Mouse (Mus musculus): ENCODE measurements at regions not wholly inside any gene's neighbourhood (a gene's known extent, or its start where the extent isn't known, plus 50 kb on each side); places are given as distances from the start of the nearest gene placed in this dataset.
"Not testable (repeated sequence)": the region's sequence is repeated elsewhere in the genome, so short reads cannot be mapped to it uniquely, and the experiment has no call there.

DNA sequence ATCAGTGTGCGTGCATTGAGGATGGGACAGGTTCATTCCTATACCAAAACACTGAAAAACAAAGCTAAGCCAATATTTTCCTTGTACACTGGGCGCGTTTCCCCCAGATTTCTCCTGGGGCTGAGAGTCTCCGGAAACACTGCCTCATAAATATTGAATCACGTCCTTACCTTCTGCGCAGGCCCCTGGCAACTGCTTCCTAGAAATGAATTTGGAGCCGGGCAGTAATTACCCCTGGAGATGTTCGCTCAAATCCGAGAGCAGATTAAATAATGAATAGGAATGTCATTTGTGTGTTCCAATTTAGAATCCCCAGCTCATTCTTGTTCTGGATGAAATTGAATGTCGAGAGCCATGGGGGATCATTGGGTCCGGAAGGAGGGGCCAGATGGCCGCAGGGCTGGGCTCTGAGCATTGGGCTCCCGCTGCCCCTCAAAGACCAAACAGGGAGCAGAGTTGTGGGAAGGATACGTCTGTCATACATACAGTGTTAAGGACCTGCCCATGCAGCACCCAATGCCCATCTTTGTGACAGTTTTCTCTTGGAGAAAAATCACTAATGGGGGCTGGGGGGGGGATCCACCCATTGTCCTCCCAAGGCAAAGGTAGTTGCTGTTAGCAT lies 117.7 kb upstream of the Kcng1 start:
- Histone ChIP-seq H3K4me1 (ENCODE audit: control insufficient read depth, insufficient read depth, low read length) (no peaks in the 10 kb centered on the region), H3K9ac (ENCODE audit: low read depth, low read length) (no peak overlapping the region), H3K36me3 (ENCODE audit: control insufficient read depth, insufficient read depth, low read length) (no peaks in the 10 kb centered on the region), H3K27me3 (ENCODE audit: control insufficient read depth, insufficient read depth, low read length) (no peaks in the 10 kb centered on the region), H3K27ac (no peak overlapping the region), H3K4me3 (no peak overlapping the region), H3K79me2 (replicated peaks; ENCODE audit: control insufficient read depth, insufficient read depth, low read length) (no peaks in the 10 kb centered on the region)
- TF ChIP-seq POLR2A (IDR thresholded peaks at IDR 0.05; ENCODE audit: insufficient read depth, low read depth, low read length) (no peak), CTCF (IDR thresholded peaks at IDR 0.05) (no peak), EP300 (IDR thresholded peaks at IDR 0.05; ENCODE audit: insufficient read depth, low read depth, low read length) (no peak)
- intact Hi-C loops (cut with DNase I): no loop called here
- DNase-seq: no peak
- WGBS: 86% methylated on average over 14 of the region's 14 CpGs

DNA sequence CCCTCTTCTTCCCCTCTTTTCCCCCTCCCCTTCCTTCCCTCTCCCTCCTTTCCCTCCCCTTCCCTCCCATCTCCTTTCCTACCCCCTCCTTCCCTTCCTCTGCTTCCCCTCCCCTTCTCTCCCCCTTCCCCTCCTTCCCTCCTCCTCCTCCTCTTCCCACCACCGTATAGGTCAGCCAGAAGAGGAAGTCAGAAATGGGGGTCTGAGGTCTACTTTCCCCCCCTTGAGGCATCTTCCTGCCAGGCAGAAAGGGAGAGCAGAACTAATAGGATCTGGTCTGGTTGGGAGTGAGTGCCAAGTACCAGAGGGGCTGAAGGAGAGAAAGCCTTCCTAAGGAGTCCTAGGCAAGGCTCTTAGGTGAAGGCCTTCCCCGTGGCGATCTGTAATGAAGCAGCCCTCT lies 114.8 kb upstream of the Kcng1 start:
- no peaks in the 10 kb centered on the region for H3K79me2 ChIP-seq (replicated peaks; ENCODE audit: control insufficient read depth, insufficient read depth, low read length)
- no peak overlapping the region for H3K27ac ChIP-seq
- H3K27me3 ChIP-seq (ENCODE audit: control insufficient read depth, insufficient read depth, low read length): no peaks in the 10 kb centered on the region
- intact Hi-C loops (cut with DNase I): no loop called here
- H3K4me3 ChIP-seq: no peak overlapping the region
- WGBS: 47% methylated on average over 3 of the region's 3 CpGs
- H3K4me1 ChIP-seq (ENCODE audit: control insufficient read depth, insufficient read depth, low read length): no peaks in the 10 kb centered on the region
- DNase-seq: no peak
- no peaks in the 10 kb centered on the region for H3K36me3 ChIP-seq (ENCODE audit: control insufficient read depth, insufficient read depth, low read length)
- H3K9ac ChIP-seq (ENCODE audit: low read depth, low read length): no peak overlapping the region
- no peak for TF ChIP-seq POLR2A (IDR thresholded peaks at IDR 0.05; ENCODE audit: insufficient read depth, low read depth, low read length)
- TF ChIP-seq EP300 (IDR thresholded peaks at IDR 0.05; ENCODE audit: insufficient read depth, low read depth, low read length): no peak
- TF ChIP-seq CTCF (IDR thresholded peaks at IDR 0.05): no peak

DNA sequence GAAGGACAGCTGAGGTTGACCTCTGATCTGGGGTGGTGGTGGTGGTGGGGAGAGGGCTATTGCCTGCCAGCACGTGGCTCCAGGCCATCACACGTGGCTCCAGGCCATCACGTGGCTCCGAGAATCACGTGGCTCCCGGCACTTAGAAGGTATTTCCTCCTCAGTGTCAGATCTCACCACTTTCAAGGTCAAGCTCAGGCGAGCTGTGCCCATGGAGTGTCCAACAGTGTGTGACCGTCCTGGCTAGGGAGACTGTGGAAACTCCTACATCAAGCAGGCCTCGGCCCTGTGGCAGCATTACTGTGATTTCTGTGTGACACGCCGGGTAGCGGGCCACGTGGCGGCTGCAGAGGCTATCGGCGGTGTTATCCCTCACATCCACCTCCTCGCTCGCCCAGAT lies 111.8 kb upstream of the Kcng1 start:
- 90% methylated on average over 18 of the region's 18 CpGs for WGBS
- Histone ChIP-seq H3K4me3 (no peak overlapping the region), H3K36me3 (ENCODE audit: control insufficient read depth, insufficient read depth, low read length) (no peaks in the 10 kb centered on the region), H3K27me3 (ENCODE audit: control insufficient read depth, insufficient read depth, low read length) (no peaks in the 10 kb centered on the region), H3K79me2 (replicated peaks; ENCODE audit: control insufficient read depth, insufficient read depth, low read length) (no peaks in the 10 kb centered on the region), H3K4me1 (ENCODE audit: control insufficient read depth, insufficient read depth, low read length) (no peaks in the 10 kb centered on the region), H3K27ac (no peak overlapping the region), H3K9ac (ENCODE audit: low read depth, low read length) (no peak overlapping the region)
- DNase-seq: no peak
- intact Hi-C loops (cut with DNase I): no loop called here
- no peak for TF ChIP-seq POLR2A (IDR thresholded peaks at IDR 0.05; ENCODE audit: insufficient read depth, low read depth, low read length)
- no peak for TF ChIP-seq CTCF (IDR thresholded peaks at IDR 0.05)
- no peak for TF ChIP-seq EP300 (IDR thresholded peaks at IDR 0.05; ENCODE audit: insufficient read depth, low read depth, low read length)

DNA sequence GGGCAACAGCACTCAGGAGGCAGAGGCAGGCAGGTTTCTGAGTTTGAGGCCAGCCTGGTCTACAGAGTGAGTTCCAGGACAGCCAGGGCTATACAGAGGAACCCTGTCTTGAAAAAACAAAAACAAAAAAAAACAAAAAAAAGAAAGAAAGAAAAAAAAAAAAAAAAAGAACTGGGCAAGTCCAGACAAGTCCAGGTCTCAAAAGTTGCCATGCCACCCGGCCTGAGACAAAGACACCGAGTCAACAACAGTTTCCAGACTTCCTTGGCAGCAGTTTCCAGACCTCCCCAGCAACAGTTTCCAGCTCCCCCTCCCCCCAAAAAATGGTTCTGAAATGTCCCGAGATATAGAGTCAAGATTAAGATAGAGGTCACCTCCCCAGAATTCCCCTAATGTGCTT lies 110.6 kb upstream of the Kcng1 start:
- H3K36me3 ChIP-seq (ENCODE audit: control insufficient read depth, insufficient read depth, low read length); H3K27ac ChIP-seq; H3K4me1 ChIP-seq (ENCODE audit: control insufficient read depth, insufficient read depth, low read length); intact Hi-C loops (cut with DNase I); DNase-seq; H3K4me3 ChIP-seq; H3K79me2 ChIP-seq (replicated peaks; ENCODE audit: control insufficient read depth, insufficient read depth, low read length); H3K27me3 ChIP-seq (ENCODE audit: control insufficient read depth, insufficient read depth, low read length); H3K9ac ChIP-seq (ENCODE audit: low read depth, low read length): not testable (repeated sequence)
- 79% methylated on average over 3 of the region's 3 CpGs for WGBS

DNA sequence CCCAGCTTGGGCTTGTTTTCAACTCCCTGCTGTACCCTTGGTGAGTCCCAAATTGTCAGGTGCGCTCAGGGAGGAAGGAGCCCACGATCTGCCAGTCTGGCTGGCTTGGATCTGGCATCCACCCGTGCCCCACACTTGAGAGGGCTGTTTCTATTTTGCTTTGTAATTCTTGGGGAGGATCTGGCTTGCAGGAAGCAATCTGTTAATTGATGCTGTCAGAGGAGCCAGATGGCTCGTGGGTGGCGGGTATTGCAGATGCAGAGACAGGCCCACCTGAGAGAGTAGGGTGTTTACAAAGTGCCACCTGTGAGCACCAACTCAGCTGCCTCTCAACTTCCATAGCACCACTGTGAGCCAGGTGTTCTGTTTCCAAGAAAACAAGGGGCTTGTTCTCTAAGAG lies 99.1 kb upstream of the Kcng1 start:
- Histone ChIP-seq H3K27me3 (ENCODE audit: control insufficient read depth, insufficient read depth, low read length) (no peaks in the 10 kb centered on the region), H3K27ac (no peak overlapping the region), H3K36me3 (ENCODE audit: control insufficient read depth, insufficient read depth, low read length) (no peaks in the 10 kb centered on the region), H3K9ac (ENCODE audit: low read depth, low read length) (no peak overlapping the region), H3K4me1 (ENCODE audit: control insufficient read depth, insufficient read depth, low read length) (no peaks in the 10 kb centered on the region), H3K79me2 (replicated peaks; ENCODE audit: control insufficient read depth, insufficient read depth, low read length) (no peaks in the 10 kb centered on the region), H3K4me3 (no peak overlapping the region)
- DNase-seq: no peak
- intact Hi-C loops (cut with DNase I): no loop called here
- TF ChIP-seq EP300 (IDR thresholded peaks at IDR 0.05; ENCODE audit: insufficient read depth, low read depth, low read length): no peak
- no peak for TF ChIP-seq POLR2A (IDR thresholded peaks at IDR 0.05; ENCODE audit: insufficient read depth, low read depth, low read length)
- TF ChIP-seq CTCF (IDR thresholded peaks at IDR 0.05): no peak
- 62% methylated on average over 5 of the region's 5 CpGs for WGBS

DNA sequence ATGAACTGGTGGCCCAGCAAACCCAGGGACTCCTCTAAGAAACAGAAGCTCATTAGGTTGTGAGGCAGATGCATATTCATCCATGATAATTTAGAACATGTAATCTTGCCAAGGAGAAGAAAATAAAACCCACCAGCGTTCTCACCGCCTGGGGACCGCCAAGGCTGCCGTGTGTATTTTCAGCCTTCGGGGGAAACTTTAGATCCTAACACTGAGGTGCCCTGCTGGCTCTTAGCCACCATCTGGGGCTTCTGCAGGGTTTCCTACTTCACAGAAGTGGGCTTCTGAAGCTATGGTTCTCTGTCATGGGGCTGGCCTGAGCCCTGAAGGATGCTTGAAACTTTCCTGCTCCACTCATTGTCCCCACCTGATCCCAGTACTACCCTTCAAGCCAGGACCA lies 90.8 kb upstream of the Kcng1 start:
- Histone ChIP-seq H3K4me3 (no peak overlapping the region), H3K79me2 (replicated peaks; ENCODE audit: control insufficient read depth, insufficient read depth, low read length) (no peaks in the 10 kb centered on the region), H3K27me3 (ENCODE audit: control insufficient read depth, insufficient read depth, low read length) (no peaks in the 10 kb centered on the region), H3K27ac (no peak overlapping the region), H3K36me3 (ENCODE audit: control insufficient read depth, insufficient read depth, low read length) (no peaks in the 10 kb centered on the region), H3K9ac (ENCODE audit: low read depth, low read length) (no peak overlapping the region), H3K4me1 (ENCODE audit: control insufficient read depth, insufficient read depth, low read length) (no peaks in the 10 kb centered on the region)
- 94% methylated on average over 5 of the region's 5 CpGs for WGBS
- no peak for TF ChIP-seq POLR2A (IDR thresholded peaks at IDR 0.05; ENCODE audit: insufficient read depth, low read depth, low read length)
- no peak for TF ChIP-seq EP300 (IDR thresholded peaks at IDR 0.05; ENCODE audit: insufficient read depth, low read depth, low read length)
- no peak for TF ChIP-seq CTCF (IDR thresholded peaks at IDR 0.05)
- intact Hi-C loops (cut with DNase I): no loop called here
- DNase-seq: no peak
